Mouse (Mus musculus): Measurements from ENCODE around the gene Olfr559. TPM values are rescaled to one million over a fixed set of nuclear protein-coding genes. Genes with fewer than 3 reads are reported as not detected.

The Olfr559 gene
- polyA plus RNA-seq (2015; fragmentation: Nextera tagmentation; extraction: Ambion mirVana) = not detected in 2 replicates

GRCm38 (mm10) chr7:102727391-102727790, at the start of gene Olfr559:
Gene Olfr559 (minus strand): TSS chr7:102727491.

DNA sequence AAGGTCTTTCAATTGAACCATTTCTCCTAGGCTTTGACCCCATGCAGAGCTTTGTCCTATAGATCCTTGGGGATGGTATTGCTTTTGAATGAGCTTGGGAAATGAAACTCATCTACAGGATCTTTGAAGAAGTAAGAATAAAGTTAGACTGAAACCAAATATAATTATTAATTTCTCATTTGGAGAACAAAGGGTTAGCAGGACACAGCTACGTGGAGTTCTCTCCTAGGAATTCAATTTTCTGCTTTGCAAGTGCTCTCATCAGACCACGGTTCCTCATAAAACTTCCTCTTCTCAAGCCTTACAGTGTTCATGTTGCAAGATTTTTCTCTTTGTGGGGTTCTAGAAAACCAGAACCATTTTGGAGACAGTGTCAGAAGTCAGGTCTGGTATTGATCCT, 43.6 kb upstream of the Olfr559 start, which contains the start of gene Olfr561:
TSS of gene Olfr561 (plus strand) at position 301 of the 400 bp plus-strand sequence.

GRCm38 (mm10) chr7:102759266-102759665, 32.0 kb upstream of the Olfr559 start, which contains the start of the genes Olfr560 and Olfr78:
Gene Olfr560 (minus strand): TSS chr7:102759366.
Gene Olfr78 (minus strand): TSS chr7:102759471.

DNA sequence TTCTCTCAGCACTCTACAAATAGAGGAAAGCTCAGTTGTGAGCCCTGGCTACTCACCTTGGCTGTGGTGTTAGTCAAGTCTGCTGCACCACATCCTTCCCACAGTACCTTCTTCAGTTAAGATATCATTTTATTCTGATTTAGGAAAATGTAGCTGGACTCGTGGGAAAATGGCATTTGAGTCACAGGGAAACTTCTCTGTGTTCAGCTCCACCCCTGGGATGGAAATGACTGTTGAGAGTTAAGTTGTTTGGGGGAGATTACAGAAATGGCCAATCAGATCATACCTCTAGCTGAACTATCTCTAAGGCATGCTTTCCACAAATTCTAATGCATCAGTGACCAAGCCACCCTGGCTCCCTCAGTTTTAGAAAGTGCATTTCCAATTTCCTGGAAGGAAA, 8.3 kb downstream of the Olfr559 start, which contains the start of gene Olfr33:
TSS of gene Olfr33 (minus strand) at position 101 of the 400 bp plus-strand sequence.

DNA sequence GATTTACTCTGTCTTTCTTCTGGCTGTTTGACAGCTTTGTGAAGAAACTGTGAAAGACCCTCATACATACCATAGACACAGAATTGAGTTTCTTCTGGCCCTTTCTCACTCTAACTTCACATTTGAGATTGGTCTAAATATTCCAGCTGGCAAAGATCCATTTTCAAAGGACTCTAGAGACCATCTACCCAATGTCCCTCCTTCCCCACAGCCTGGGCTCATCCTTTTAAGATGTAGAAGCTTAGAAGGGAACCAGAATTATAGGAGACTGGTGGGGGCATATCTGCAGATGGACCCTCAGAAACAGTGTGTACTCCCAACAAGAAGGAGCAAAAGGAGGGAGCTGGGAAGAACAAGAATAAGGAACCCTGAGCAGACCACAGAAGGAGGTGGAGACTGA, 25.4 kb downstream of the Olfr559 start, which contains the start of gene Olfr558:
TSS of gene Olfr558 (plus strand) at position 301 of the 400 bp plus-strand sequence.

DNA sequence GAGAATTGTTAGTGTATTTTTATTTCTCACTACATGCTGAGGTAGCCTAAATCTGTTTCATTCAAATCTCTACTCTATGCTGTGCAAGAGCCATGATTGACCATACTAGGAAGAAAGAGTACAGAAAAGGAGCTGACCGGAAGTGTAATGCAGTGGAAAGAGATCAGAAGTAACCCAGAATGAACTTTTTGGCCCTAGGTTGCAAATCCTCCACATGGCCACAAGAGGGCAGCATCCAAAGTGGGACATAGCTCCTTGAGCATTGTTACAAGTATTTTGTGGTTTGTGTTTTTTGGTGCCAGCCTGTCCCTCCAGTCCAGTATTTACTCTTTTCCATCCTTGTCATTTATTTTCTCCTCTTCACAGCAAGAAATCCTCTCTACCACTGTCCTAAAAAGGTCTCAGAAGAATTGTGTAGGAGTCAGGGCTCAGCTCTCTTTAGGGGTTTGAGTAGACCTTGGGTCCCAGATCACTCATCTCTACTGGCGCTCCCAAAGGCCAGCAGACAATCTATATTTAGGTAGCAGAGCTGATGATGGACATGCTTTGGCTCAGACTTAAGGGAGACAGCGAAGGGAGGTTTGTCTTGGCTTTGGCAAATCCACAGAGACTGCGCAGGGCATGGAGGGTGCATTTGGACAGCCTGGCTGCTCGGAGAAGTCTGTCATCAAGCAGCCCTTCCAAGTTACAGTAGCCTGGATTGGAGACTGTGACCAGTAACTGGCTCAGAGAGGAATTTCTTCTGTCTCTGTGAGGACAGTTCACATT, 31.7 kb downstream of the Olfr559 start, which contains the start of gene Olfr557:
TSS of gene Olfr557 (plus strand) at position 553 of the 768 bp plus-strand sequence.

GRCm38 (mm10) chr7:102686944-102687501, 40.3 kb downstream of the Olfr559 start, which contains the start of gene Trim68:
Gene Trim68 (minus strand): TSS chr7:102687327.

Other genes starting within 250 kb of the Olfr559 start
- gene Olfr543, start 245.8 kb downstream of the Olfr559 start, polyA plus RNA-seq (2015; fragmentation: Nextera tagmentation; extraction: Ambion mirVana) = 0.09 and 0.17 TPM in 2 replicates
- gene Olfr544, start 239.2 kb downstream of the Olfr559 start, polyA plus RNA-seq (2015; fragmentation: Nextera tagmentation; extraction: Ambion mirVana) = 0.05 TPM in 1 of 2 replicates, not detected in the other
- not detected in 2 replicates for gene Olfr545, start 227.9 kb downstream of the Olfr559 start, polyA plus RNA-seq (2015; fragmentation: Nextera tagmentation; extraction: Ambion mirVana)
- not detected in 2 replicates for gene Olfr547, start 192.7 kb downstream of the Olfr559 start, polyA plus RNA-seq (2015; fragmentation: Nextera tagmentation; extraction: Ambion mirVana)
- not detected in 2 replicates for gene Olfr548-ps1, start 186.6 kb downstream of the Olfr559 start, polyA plus RNA-seq (2015; fragmentation: Nextera tagmentation; extraction: Ambion mirVana)
- gene Olfr549, start 177.6 kb downstream of the Olfr559 start, polyA plus RNA-seq (2015; fragmentation: Nextera tagmentation; extraction: Ambion mirVana) = not detected in 2 replicates
- gene Trim21, start 162.0 kb downstream of the Olfr559 start, polyA plus RNA-seq (2015; fragmentation: Nextera tagmentation; extraction: Ambion mirVana) = 0.17 and 0.50 TPM in 2 replicates
- gene Olfr550, start 156.0 kb downstream of the Olfr559 start, polyA plus RNA-seq (2015; fragmentation: Nextera tagmentation; extraction: Ambion mirVana) = not detected in 2 replicates
- gene Olfr551, start 135.6 kb downstream of the Olfr559 start, polyA plus RNA-seq (2015; fragmentation: Nextera tagmentation; extraction: Ambion mirVana) = not detected in 2 replicates
- gene Olfr552, start 129.7 kb downstream of the Olfr559 start, polyA plus RNA-seq (2015; fragmentation: Nextera tagmentation; extraction: Ambion mirVana) = not detected in 2 replicates
- gene Olfr553, start 109.3 kb downstream of the Olfr559 start, polyA plus RNA-seq (2015; fragmentation: Nextera tagmentation; extraction: Ambion mirVana) = not detected in 2 replicates
- gene Olfr554, start 89.1 kb downstream of the Olfr559 start, polyA plus RNA-seq (2015; fragmentation: Nextera tagmentation; extraction: Ambion mirVana) = not detected in 2 replicates
- gene Olfr555, start 68.7 kb downstream of the Olfr559 start, polyA plus RNA-seq (2015; fragmentation: Nextera tagmentation; extraction: Ambion mirVana) = not detected in 2 replicates
- gene Olfr556, start 62.6 kb downstream of the Olfr559 start, polyA plus RNA-seq (2015; fragmentation: Nextera tagmentation; extraction: Ambion mirVana) = not detected in 2 replicates
- gene Trim68, start 40.2 kb downstream of the Olfr559 start, polyA plus RNA-seq (2015; fragmentation: Nextera tagmentation; extraction: Ambion mirVana) = 5.8 and 6.5 TPM in 2 replicates
- not detected in 2 replicates for gene Olfr557, start 31.6 kb downstream of the Olfr559 start, polyA plus RNA-seq (2015; fragmentation: Nextera tagmentation; extraction: Ambion mirVana)
- gene Olfr558, start 25.3 kb downstream of the Olfr559 start, polyA plus RNA-seq (2015; fragmentation: Nextera tagmentation; extraction: Ambion mirVana) = 3.7 and 3.8 TPM in 2 replicates
- not detected in 2 replicates for gene Olfr33, start 8.4 kb downstream of the Olfr559 start, polyA plus RNA-seq (2015; fragmentation: Nextera tagmentation; extraction: Ambion mirVana)
- not detected in 2 replicates for gene Olfr560, start 31.9 kb upstream of the Olfr559 start, polyA plus RNA-seq (2015; fragmentation: Nextera tagmentation; extraction: Ambion mirVana)
- 0.90 and 0.95 TPM in 2 replicates for gene Olfr78, start 32.0 kb upstream of the Olfr559 start, polyA plus RNA-seq (2015; fragmentation: Nextera tagmentation; extraction: Ambion mirVana)
- 0.09 and 0.23 TPM in 2 replicates for gene Olfr561, start 43.7 kb upstream of the Olfr559 start, polyA plus RNA-seq (2015; fragmentation: Nextera tagmentation; extraction: Ambion mirVana)
- gene Olfr564, start 76.0 kb upstream of the Olfr559 start, polyA plus RNA-seq (2015; fragmentation: Nextera tagmentation; extraction: Ambion mirVana) = not detected in 2 replicates
- 0.15 TPM in 1 of 2 replicates, not detected in the other for gene Olfr566, start 131.3 kb upstream of the Olfr559 start, polyA plus RNA-seq (2015; fragmentation: Nextera tagmentation; extraction: Ambion mirVana)
- gene Olfr568, start 149.6 kb upstream of the Olfr559 start, polyA plus RNA-seq (2015; fragmentation: Nextera tagmentation; extraction: Ambion mirVana) = not detected in 2 replicates
- not detected in 2 replicates for gene Olfr569, start 163.4 kb upstream of the Olfr559 start, polyA plus RNA-seq (2015; fragmentation: Nextera tagmentation; extraction: Ambion mirVana)
- gene Olfr570, start 167.1 kb upstream of the Olfr559 start, polyA plus RNA-seq (2015; fragmentation: Nextera tagmentation; extraction: Ambion mirVana) = not detected in 2 replicates
- gene Olfr571, start 190.0 kb upstream of the Olfr559 start, polyA plus RNA-seq (2015; fragmentation: Nextera tagmentation; extraction: Ambion mirVana) = not detected in 2 replicates
- gene Olfr572, start 196.9 kb upstream of the Olfr559 start, polyA plus RNA-seq (2015; fragmentation: Nextera tagmentation; extraction: Ambion mirVana) = not detected in 2 replicates
- not detected in 2 replicates for gene Olfr573-ps1, start 215.1 kb upstream of the Olfr559 start, polyA plus RNA-seq (2015; fragmentation: Nextera tagmentation; extraction: Ambion mirVana)
- gene Olfr574, start 221.0 kb upstream of the Olfr559 start, polyA plus RNA-seq (2015; fragmentation: Nextera tagmentation; extraction: Ambion mirVana) = not detected in 2 replicates
- not detected in 2 replicates for gene Olfr575, start 231.3 kb upstream of the Olfr559 start, polyA plus RNA-seq (2015; fragmentation: Nextera tagmentation; extraction: Ambion mirVana)
- not detected in 2 replicates for gene Olfr576, start 235.2 kb upstream of the Olfr559 start, polyA plus RNA-seq (2015; fragmentation: Nextera tagmentation; extraction: Ambion mirVana)
- not detected in 2 replicates for gene Olfr577, start 248.5 kb upstream of the Olfr559 start, polyA plus RNA-seq (2015; fragmentation: Nextera tagmentation; extraction: Ambion mirVana)

Measured in skeletal muscle tissue, postnatal 0 days (tissue).